Mouse (Mus musculus): Measurements from ENCODE around the gene Cnnm2. TPM values are rescaled to one million over a fixed set of nuclear protein-coding genes. Genes with fewer than 3 reads are reported as not detected.

Cnnm2 gene
- total and polyA plus RNA-seq, 3 experiments, result 4.0 to 10.7 TPM; not detected in 1

- Histone ChIP-seq H3K27ac (ENCODE audit: control insufficient read depth, low read depth, low read length) (no peak overlapping the region), H3K27me3 (ENCODE audit: control insufficient read depth in 1 of 2, insufficient read depth in 2 of 2, low read length in 2 of 2) (no peaks in the 10 kb centered on the region), H3K79me2 (ENCODE audit: control insufficient read depth, insufficient read depth, low read length, poor library complexity) (no peaks in the 10 kb centered on the region), H3K4me3 (ENCODE audit: control insufficient read depth in 1 of 2, insufficient read depth in 1 of 2, low read depth in 2 of 2, low read length in 2 of 2) (no peak overlapping the region), H3K9ac (ENCODE audit: control insufficient read depth, low read depth, low read length, poor library complexity, severe bottlenecking) (no peak overlapping the region), H3K4me1 (ENCODE audit: control insufficient read depth in 1 of 2, insufficient read depth in 2 of 2, low read length in 2 of 2) (peaks cover 0 to 3% of the 10 kb centered on the region in 2 experiments; a peak in 2 of 4 replicates), H3K9me3 (replicated peaks; ENCODE audit: insufficient read depth, low read length) (no peaks in the 10 kb centered on the region), H3K36me3 (ENCODE audit: control insufficient read depth in 1 of 2, insufficient read depth in 2 of 2, low read length in 2 of 2) (no peaks in the 10 kb centered on the region)
- DNase-seq (ENCODE audit: low read depth, low spot score), result peak; percentile 8
- TF ChIP-seq MYC (IDR thresholded peaks at IDR 0.05; ENCODE audit: low read depth, low read length), result no peak
- TF ChIP-seq EP300 (IDR thresholded peaks at IDR 0.05; ENCODE audit: low read depth in 1 of 2, low read length in 2 of 2), result no peak
- no peak for TF ChIP-seq ETS1 (IDR thresholded peaks at IDR 0.05; ENCODE audit: low read depth, low read length)
- TF ChIP-seq ELF1 (IDR thresholded peaks at IDR 0.05; ENCODE audit: low read depth, low read length), result no peak
- no peak for TF ChIP-seq MYB (IDR thresholded peaks at IDR 0.05; ENCODE audit: low read depth, low read length)
- no peak for TF ChIP-seq SMC3 (IDR thresholded peaks at IDR 0.05; ENCODE audit: low read depth, low read length)
- no peak for TF ChIP-seq TCF12 (IDR thresholded peaks at IDR 0.05; ENCODE audit: low read depth, low read length)
- no peak for TF ChIP-seq ZMIZ1 (IDR thresholded peaks at IDR 0.05; ENCODE audit: low read depth, low read length)
- TF ChIP-seq CHD1 (IDR thresholded peaks at IDR 0.05; ENCODE audit: low read depth, low read length), result no peak
- TF ChIP-seq KAT2A (conservative IDR thresholded peaks at IDR 0.05; ENCODE audit: low read depth, low read length), result no peak
- TF ChIP-seq POLR2AphosphoS2 (IDR thresholded peaks at IDR 0.05; ENCODE audit: low read length), result no peak
Observed at GRCm38 (mm10) chr19:46805933-46806688, 44.7 kb downstream of the Cnnm2 start.

GRCm38 (mm10) chr19:46808261-46808660, 46.9 kb downstream of the Cnnm2 start:
- no peak for DNase-seq (ENCODE audit: low read depth, low spot score)

More at GRCm38 (mm10) chr19:46808261-46808660, 46.9 kb downstream of the Cnnm2 start:
- no peak overlapping the region for H3K9ac ChIP-seq (ENCODE audit: control insufficient read depth, low read depth, low read length, poor library complexity, severe bottlenecking)
- H3K4me3 ChIP-seq (ENCODE audit: control insufficient read depth in 1 of 2, insufficient read depth in 1 of 2, low read depth in 2 of 2, low read length in 2 of 2), result no peak overlapping the region
- TF ChIP-seq RCOR1 (IDR thresholded peaks at IDR 0.05; ENCODE audit: low read depth, low read length) (no peak), EP300 (IDR thresholded peaks at IDR 0.05; ENCODE audit: low read depth in 1 of 2, low read length in 2 of 2) (no peak), CTCF (IDR thresholded peaks at IDR 0.05 in 2 of 3, conservative IDR thresholded peaks at IDR 0.05 in 1 of 3; ENCODE audit: control insufficient read depth in 1 of 3, insufficient read depth in 1 of 3, low read depth in 2 of 3, low read length in 3 of 3, poor library complexity in 1 of 3, severe bottlenecking in 1 of 3) (no peak), SMC3 (IDR thresholded peaks at IDR 0.05; ENCODE audit: low read depth, low read length) (no peak), MAFK (IDR thresholded peaks at IDR 0.05; ENCODE audit: borderline replicate concordance, low read depth, low read length) (no peak), MYC (IDR thresholded peaks at IDR 0.05; ENCODE audit: low read depth, low read length) (no peak), MYB (IDR thresholded peaks at IDR 0.05; ENCODE audit: low read depth, low read length) (no peak), UBTF (IDR thresholded peaks at IDR 0.05; ENCODE audit: borderline replicate concordance, insufficient read depth, low read depth, low read length) (no peak), TBP (IDR thresholded peaks at IDR 0.05; ENCODE audit: low read depth, low read length) (no peak), ZNF384 (IDR thresholded peaks at IDR 0.05; ENCODE audit: low read depth, low read length) (no peak), GABPA (IDR thresholded peaks at IDR 0.05; ENCODE audit: low read depth, low read length) (no peak), CHD2 (IDR thresholded peaks at IDR 0.05; ENCODE audit: low read length) (no peak)
- no peaks in the 10 kb centered on the region for H3K27me3 ChIP-seq (ENCODE audit: control insufficient read depth in 1 of 2, insufficient read depth in 2 of 2, low read length in 2 of 2)
- H3K9me3 ChIP-seq (replicated peaks; ENCODE audit: insufficient read depth, low read length), result no peaks in the 10 kb centered on the region
- no peaks in the 10 kb centered on the region for H3K36me3 ChIP-seq (ENCODE audit: control insufficient read depth in 1 of 2, insufficient read depth in 2 of 2, low read length in 2 of 2)
- peaks cover 0 to 3% of the 10 kb centered on the region in 2 experiments; a peak in 2 of 4 replicates for H3K4me1 ChIP-seq (ENCODE audit: control insufficient read depth in 1 of 2, insufficient read depth in 2 of 2, low read length in 2 of 2)
- H3K79me2 ChIP-seq (ENCODE audit: control insufficient read depth, insufficient read depth, low read length, poor library complexity), result no peaks in the 10 kb centered on the region
- no peak overlapping the region for H3K27ac ChIP-seq (ENCODE audit: control insufficient read depth, low read depth, low read length)
